ENCODE assay signal across 8 mouse cellular contexts in genomic region chr3:69045400-69045703, GRCm38 (mm10). TPM values are rescaled to one million over a fixed set of nuclear protein-coding genes. Genes with fewer than 3 reads are reported as not detected.
DNase-seq lines count a peak whose midpoint lies in the region; ATAC-seq and TF ChIP-seq lines count a peak whose summit lies in the region.

No protein-coding gene starts in this region.

- peak overlapping the region; percentile 76 for H3K4me2 ChIP-seq in embryonic facial prominence, embryonic 13.5 days
- H3K4me2 ChIP-seq in neural tube, embryonic 13.5 days, result peak overlapping the region; percentile 64

- peaks cover 20% of the 10 kb centered on the region for H3K4me1 ChIP-seq in embryonic facial prominence, embryonic 13.5 days
- peaks cover 36% of the 10 kb centered on the region for H3K4me1 ChIP-seq in limb, embryonic 10.5 days
- peaks cover 25% of the 10 kb centered on the region for H3K4me1 ChIP-seq in neural tube, embryonic 13.5 days (replicated peaks)

- peak overlapping the region; percentile 90 for H3K4me3 ChIP-seq in layer of hippocampus, adult 2 months
- peak overlapping the region; percentile 86 for H3K4me3 ChIP-seq in embryonic facial prominence, embryonic 13.5 days
- peak overlapping the region; percentile 95 for H3K4me3 ChIP-seq in limb, embryonic 10.5 days
- H3K4me3 ChIP-seq in neural tube, embryonic 13.5 days, result peak overlapping the region; percentile 78

- H3K27ac ChIP-seq in layer of hippocampus, adult 2 months, result peak overlapping the region; percentile 90
- peak overlapping the region; percentile 92 for H3K27ac ChIP-seq in embryonic facial prominence, embryonic 13.5 days
- H3K27ac ChIP-seq in limb, embryonic 10.5 days, result peak overlapping the region; percentile 100
- H3K27ac ChIP-seq in neural tube, embryonic 13.5 days (replicated peaks), result peak overlapping the region; percentile 94

- peak overlapping the region; percentile 90 for H3K9ac ChIP-seq in embryonic facial prominence, embryonic 13.5 days
- peak overlapping the region; percentile 89 for H3K9ac ChIP-seq in neural tube, embryonic 13.5 days

- no peak for DNase-seq in layer of hippocampus, adult 2 months (ENCODE audit: low spot score in 2 of 2)
- DNase-seq in layer of hippocampus, postnatal 25 days (ENCODE audit: extremely low spot score in 1 of 2, low spot score in 1 of 2), result no peak
- no peak for DNase-seq in limb, embryonic 10.5 days (ENCODE audit: low spot score)
- DNase-seq in urinary bladder, postnatal 10 days (ENCODE audit: low spot score), result no peak
- no peak for DNase-seq in ovary, postnatal 36 days (ENCODE audit: low spot score)
- DNase-seq in kidney, adult 18-20 months, result no peak

- WGBS in embryonic facial prominence, embryonic 13.5 days, result 6% methylated on average over 9 of the region's 9 CpGs
- WGBS in limb, embryonic 10.5 days, result 11% methylated on average over 9 of the region's 9 CpGs
- 4% methylated on average over 9 of the region's 9 CpGs for WGBS in neural tube, embryonic 13.5 days

- H3K36me3 ChIP-seq in embryonic facial prominence, embryonic 13.5 days, result peaks cover under 1% of the 10 kb centered on the region
- peaks cover 28% of the 10 kb centered on the region for H3K36me3 ChIP-seq in limb, embryonic 10.5 days
- H3K36me3 ChIP-seq in neural tube, embryonic 13.5 days, result 0 out of 2 replicates have a peak, but pooled peaks cover 6% of the 10 kb centered on the region

- H3K9me3 ChIP-seq in embryonic facial prominence, embryonic 13.5 days, result no peaks in the 10 kb centered on the region
- H3K9me3 ChIP-seq in limb, embryonic 10.5 days (replicated peaks), result no peaks in the 10 kb centered on the region
- H3K9me3 ChIP-seq in neural tube, embryonic 13.5 days, result no peaks in the 10 kb centered on the region

- no peaks in the 10 kb centered on the region for H3K27me3 ChIP-seq in embryonic facial prominence, embryonic 13.5 days
- no peaks in the 10 kb centered on the region for H3K27me3 ChIP-seq in limb, embryonic 10.5 days (ENCODE audit: low read depth, poor library complexity, severe bottlenecking)
- no peaks in the 10 kb centered on the region for H3K27me3 ChIP-seq in neural tube, embryonic 13.5 days

- peak; percentile 12; the same call in 1 of the 2 replicates for ATAC-seq in embryonic facial prominence, embryonic 13.5 days (ENCODE audit: insufficient number of reproducible peaks, insufficient read depth, low FRiP score, low TSS enrichment, low read depth)
- ATAC-seq in neural tube, embryonic 13.5 days (ENCODE audit: low read depth), result no peak; the same call in 1 of the 2 replicates

- TF ChIP-seq CTCF in layer of hippocampus, adult 2 months (conservative IDR thresholded peaks at IDR 0.05), result no peak

RNA-seq across cellular contexts. Expression of gene Trim59, which starts 0.8 kb away (rescaled TPM):
- 10 to 100 TPM; 10.7 to 12.9 TPM for total RNA-seq in layer of hippocampus, adult 2 months (2021)
- total RNA-seq in layer of hippocampus, postnatal 25 days (2021), result 10 to 100 TPM; 13.0 to 14.6 TPM
- 120 and 124 TPM in 2 replicates for polyA plus RNA-seq in embryonic facial prominence, embryonic 13.5 days (2015; fragmentation: Nextera tagmentation; extraction: Ambion mirVana)
- polyA plus RNA-seq in limb, embryonic 10.5 days (2016; fragmentation: Nextera tagmentation; extraction: Ambion mirVana), result 180 and 192 TPM in 2 replicates
- polyA plus RNA-seq in neural tube, embryonic 13.5 days (2015; fragmentation: Nextera tagmentation; extraction: Ambion mirVana), result 38.0 and 47.3 TPM in 2 replicates

RNA-seq across cellular contexts. Expression of gene Smc4, which starts 40.8 kb away (rescaled TPM):
- 1 to 10 TPM; 6.6 to 7.7 TPM for total RNA-seq in layer of hippocampus, adult 2 months (2021)
- total RNA-seq in layer of hippocampus, postnatal 25 days (2021), result 1 to 10 TPM; 6.8 to 7.0 TPM
- 167 and 188 TPM in 2 replicates for polyA plus RNA-seq in embryonic facial prominence, embryonic 13.5 days (2015; fragmentation: Nextera tagmentation; extraction: Ambion mirVana)
- polyA plus RNA-seq in limb, embryonic 10.5 days (2016; fragmentation: Nextera tagmentation; extraction: Ambion mirVana), result 136 and 176 TPM in 2 replicates
- polyA plus RNA-seq in neural tube, embryonic 13.5 days (2015; fragmentation: Nextera tagmentation; extraction: Ambion mirVana), result 46.2 and 51.9 TPM in 2 replicates

RNA-seq across cellular contexts. Expression of gene Ift80, which starts 41.0 kb away (rescaled TPM):
- total RNA-seq in layer of hippocampus, adult 2 months (2021), result 10 to 100 TPM; 25.5 to 27.0 TPM
- 10 to 100 TPM; 23.5 to 23.9 TPM for total RNA-seq in layer of hippocampus, postnatal 25 days (2021)
- 18.6 and 22.6 TPM in 2 replicates for polyA plus RNA-seq in embryonic facial prominence, embryonic 13.5 days (2015; fragmentation: Nextera tagmentation; extraction: Ambion mirVana)
- 16.8 and 19.6 TPM in 2 replicates for polyA plus RNA-seq in limb, embryonic 10.5 days (2016; fragmentation: Nextera tagmentation; extraction: Ambion mirVana)
- 10.0 and 10.1 TPM in 2 replicates for polyA plus RNA-seq in neural tube, embryonic 13.5 days (2015; fragmentation: Nextera tagmentation; extraction: Ambion mirVana)
